Mouse (Mus musculus): ENCODE results near the gene Golph3l. TPM values are rescaled to one million over a fixed set of nuclear protein-coding genes. Genes with fewer than 3 reads are reported as not detected.
A peak's percentile ranks its signal among the peaks of the same experiment; 100 is the strongest.
"Not testable (repeated sequence)": the region's sequence is repeated elsewhere in the genome, so short reads cannot be mapped to it uniquely, and the experiment has no call there.

Golph3l gene
- polyA plus RNA-seq, 1 experiment from 2014 or later: 38.0 TPM

DNA sequence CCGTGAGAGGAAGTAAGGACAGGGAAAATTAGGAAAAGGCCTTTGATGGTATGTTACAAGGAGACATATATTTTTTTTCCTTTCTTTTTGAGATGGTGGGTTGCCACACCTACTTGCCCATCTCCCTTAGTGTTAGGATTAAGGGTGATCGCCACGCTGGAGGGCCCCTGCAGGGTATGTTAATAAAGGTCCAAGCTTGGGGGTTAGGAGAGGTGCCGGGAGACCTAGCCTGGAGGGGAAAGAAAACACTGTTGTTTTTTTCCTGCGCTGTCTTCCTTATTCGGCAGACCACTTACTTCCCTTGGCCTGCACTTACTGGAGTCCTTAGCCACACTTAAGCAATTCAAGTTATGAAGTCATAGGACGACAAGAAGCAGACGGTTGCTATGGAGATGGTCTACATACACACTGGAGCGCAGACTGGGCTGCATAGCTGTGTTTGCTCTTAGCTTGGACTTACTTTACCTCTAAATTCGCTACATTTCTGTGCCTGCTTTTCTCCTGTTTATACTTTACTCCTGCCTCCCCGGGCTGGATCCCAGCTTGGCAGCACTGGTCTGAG, 64.8 kb downstream of the Golph3l start:
- Histone ChIP-seq H3K36me3 (ENCODE audit: control insufficient read depth, insufficient read depth, low read length) (no peaks in the 10 kb centered on the region), H3K4me1 (ENCODE audit: control insufficient read depth, insufficient read depth, low read length) (peaks cover 10% of the 10 kb centered on the region; the same call in 1 of the 2 replicates), H3K4me2 (replicated peaks; ENCODE audit: low read depth, low read length) (0 out of 2 replicates have a peak overlapping the region, but pooled peaks have one; percentile 2), H3K9me3 (ENCODE audit: control insufficient read depth, low read depth, low read length) (no peaks in the 10 kb centered on the region), H3K27ac (ENCODE audit: low read length) (peak overlapping the region; percentile 30; the same call in 1 of the 2 replicates), H3K9ac (replicated peaks; ENCODE audit: low read depth, low read length) (no peak overlapping the region), H3K27me3 (ENCODE audit: control insufficient read depth, insufficient read depth, low read length) (no peaks in the 10 kb centered on the region), H3K4me3 (ENCODE audit: low read depth, low read length) (no peak overlapping the region)
- 15% methylated on average over 11 of the region's 11 CpGs for WGBS
- ATAC-seq (ENCODE audit: insufficient number of reproducible peaks, insufficient read depth, low FRiP score, low read depth): peak; percentile 24; the same call in 1 of the 2 replicates

DNA sequence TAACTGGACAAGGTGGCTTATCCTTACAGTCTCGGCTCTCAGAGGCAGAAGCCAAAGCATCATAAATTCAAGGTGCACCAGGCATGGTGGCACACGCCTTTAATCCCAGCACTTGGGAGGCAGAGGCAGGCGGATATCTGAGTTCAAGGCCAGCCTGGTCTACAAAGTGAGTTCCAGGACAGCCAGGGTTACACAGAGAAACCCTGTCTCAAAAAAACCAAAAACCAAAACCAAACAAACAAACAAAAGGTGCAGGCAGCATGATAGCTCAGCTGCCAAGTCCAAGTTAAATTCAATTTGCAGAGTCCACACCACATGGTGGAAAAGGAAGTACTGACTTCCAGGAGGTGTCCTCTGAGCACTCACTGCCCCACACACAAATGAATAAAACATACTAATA, 65.6 kb downstream of the Golph3l start:
- not testable (repeated sequence) for H3K4me1 ChIP-seq (ENCODE audit: control insufficient read depth, insufficient read depth, low read length); ATAC-seq (ENCODE audit: insufficient number of reproducible peaks, insufficient read depth, low FRiP score, low read depth); H3K4me2 ChIP-seq (replicated peaks; ENCODE audit: low read depth, low read length); H3K27me3 ChIP-seq (ENCODE audit: control insufficient read depth, insufficient read depth, low read length); H3K9ac ChIP-seq (replicated peaks; ENCODE audit: low read depth, low read length); H3K4me3 ChIP-seq (ENCODE audit: low read depth, low read length); H3K27ac ChIP-seq (ENCODE audit: low read length); H3K9me3 ChIP-seq (ENCODE audit: control insufficient read depth, low read depth, low read length); H3K36me3 ChIP-seq (ENCODE audit: control insufficient read depth, insufficient read depth, low read length)
- 95% methylated on average over 3 of the region's 3 CpGs for WGBS

DNA sequence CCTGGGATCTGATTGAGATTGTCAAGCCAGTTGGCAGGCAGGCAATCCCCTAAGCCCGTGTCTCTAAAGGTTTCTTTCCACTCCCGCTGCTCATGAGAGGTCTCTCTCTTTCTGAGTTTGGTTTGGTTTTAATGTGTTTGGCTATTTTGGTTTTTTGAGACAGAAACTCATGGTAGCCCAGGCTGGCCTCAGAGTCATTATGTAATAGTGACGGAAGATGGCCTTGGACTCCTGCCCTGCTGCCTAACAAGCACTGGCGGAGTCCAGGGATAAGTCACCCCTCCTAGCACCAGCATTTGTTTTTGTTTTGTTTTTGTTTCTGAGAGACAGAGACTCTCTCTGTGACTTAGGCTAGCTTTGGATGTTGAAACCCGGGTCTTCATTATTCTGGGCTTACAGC, 66.7 kb downstream of the Golph3l start:
- H3K9me3 ChIP-seq (ENCODE audit: control insufficient read depth, low read depth, low read length): no peaks in the 10 kb centered on the region
- 85% methylated on average over 5 of the region's 5 CpGs for WGBS
- H3K36me3 ChIP-seq (ENCODE audit: control insufficient read depth, insufficient read depth, low read length): peaks cover 4% of the 10 kb centered on the region
- peaks cover 12% of the 10 kb centered on the region for H3K4me1 ChIP-seq (ENCODE audit: control insufficient read depth, insufficient read depth, low read length)
- ATAC-seq (ENCODE audit: insufficient number of reproducible peaks, insufficient read depth, low FRiP score, low read depth): no peak
- no peak overlapping the region for H3K27ac ChIP-seq (ENCODE audit: low read length)
- H3K9ac ChIP-seq (replicated peaks; ENCODE audit: low read depth, low read length): no peak overlapping the region
- H3K27me3 ChIP-seq (ENCODE audit: control insufficient read depth, insufficient read depth, low read length): no peaks in the 10 kb centered on the region
- no peak overlapping the region for H3K4me2 ChIP-seq (replicated peaks; ENCODE audit: low read depth, low read length)
- no peak overlapping the region for H3K4me3 ChIP-seq (ENCODE audit: low read depth, low read length)

DNA sequence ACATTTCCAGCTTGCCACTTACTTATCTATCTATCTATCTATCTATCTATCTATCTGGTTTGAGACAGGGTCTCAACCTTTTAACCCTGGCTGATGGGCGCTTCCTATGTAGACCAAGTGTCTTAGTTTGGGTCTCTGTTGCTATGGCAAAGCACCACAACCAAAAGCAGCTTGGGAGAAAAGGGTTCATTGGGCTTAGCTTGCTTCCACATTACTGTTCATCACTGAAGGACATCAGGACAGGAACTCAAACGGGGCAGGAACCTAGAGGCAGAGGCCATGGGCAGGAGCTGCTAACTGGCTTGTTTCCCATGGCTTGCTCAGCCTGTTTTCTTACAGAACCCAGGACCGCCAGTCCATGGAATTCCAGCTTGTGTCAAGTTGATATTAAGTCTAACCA, 68.4 kb downstream of the Golph3l start:
- peaks cover 27% of the 10 kb centered on the region for H3K4me1 ChIP-seq (ENCODE audit: control insufficient read depth, insufficient read depth, low read length)
- no peak overlapping the region for H3K4me3 ChIP-seq (ENCODE audit: low read depth, low read length)
- H3K9ac ChIP-seq (replicated peaks; ENCODE audit: low read depth, low read length): no peak overlapping the region
- no peak overlapping the region for H3K4me2 ChIP-seq (replicated peaks; ENCODE audit: low read depth, low read length)
- H3K9me3 ChIP-seq (ENCODE audit: control insufficient read depth, low read depth, low read length): no peaks in the 10 kb centered on the region
- ATAC-seq (ENCODE audit: insufficient number of reproducible peaks, insufficient read depth, low FRiP score, low read depth): no peak
- peaks cover 19% of the 10 kb centered on the region for H3K36me3 ChIP-seq (ENCODE audit: control insufficient read depth, insufficient read depth, low read length)
- H3K27me3 ChIP-seq (ENCODE audit: control insufficient read depth, insufficient read depth, low read length): no peaks in the 10 kb centered on the region
- no peak overlapping the region for H3K27ac ChIP-seq (ENCODE audit: low read length)
- WGBS: 93% methylated on average over 3 of the region's 3 CpGs

DNA sequence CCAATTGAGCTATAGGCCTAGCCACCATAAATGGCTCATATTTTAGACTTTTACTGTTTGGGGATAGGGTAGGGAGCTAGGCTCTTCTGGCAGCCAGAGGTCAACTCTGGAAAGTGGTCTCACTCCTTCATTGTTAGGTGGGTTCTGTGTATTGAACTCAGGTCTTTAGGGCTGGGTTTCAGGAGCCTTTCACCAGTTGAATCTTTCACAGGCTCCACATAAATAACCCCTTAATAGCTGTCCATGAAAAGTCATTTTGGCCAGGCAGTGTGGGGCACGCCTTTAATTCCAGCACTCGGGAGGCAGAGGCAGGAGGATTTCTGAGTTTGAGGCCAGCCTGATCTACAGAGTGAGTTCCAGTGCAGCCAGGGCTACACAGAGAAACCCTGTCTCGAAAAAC, 69.0 kb downstream of the Golph3l start:
- ATAC-seq (ENCODE audit: insufficient number of reproducible peaks, insufficient read depth, low FRiP score, low read depth): no peak
- Histone ChIP-seq H3K9ac (replicated peaks; ENCODE audit: low read depth, low read length) (no peak overlapping the region), H3K4me1 (ENCODE audit: control insufficient read depth, insufficient read depth, low read length) (peaks cover 32% of the 10 kb centered on the region), H3K9me3 (ENCODE audit: control insufficient read depth, low read depth, low read length) (no peaks in the 10 kb centered on the region), H3K27me3 (ENCODE audit: control insufficient read depth, insufficient read depth, low read length) (no peaks in the 10 kb centered on the region), H3K36me3 (ENCODE audit: control insufficient read depth, insufficient read depth, low read length) (peaks cover 25% of the 10 kb centered on the region), H3K4me3 (ENCODE audit: low read depth, low read length) (peak overlapping the region; percentile 100; the same call in 1 of the 2 replicates), H3K27ac (ENCODE audit: low read length) (no peak overlapping the region; the same call in 1 of the 2 replicates), H3K4me2 (replicated peaks; ENCODE audit: low read depth, low read length) (peak overlapping the region; percentile 49)
- 90% methylated on average over 3 of the region's 3 CpGs for WGBS

DNA sequence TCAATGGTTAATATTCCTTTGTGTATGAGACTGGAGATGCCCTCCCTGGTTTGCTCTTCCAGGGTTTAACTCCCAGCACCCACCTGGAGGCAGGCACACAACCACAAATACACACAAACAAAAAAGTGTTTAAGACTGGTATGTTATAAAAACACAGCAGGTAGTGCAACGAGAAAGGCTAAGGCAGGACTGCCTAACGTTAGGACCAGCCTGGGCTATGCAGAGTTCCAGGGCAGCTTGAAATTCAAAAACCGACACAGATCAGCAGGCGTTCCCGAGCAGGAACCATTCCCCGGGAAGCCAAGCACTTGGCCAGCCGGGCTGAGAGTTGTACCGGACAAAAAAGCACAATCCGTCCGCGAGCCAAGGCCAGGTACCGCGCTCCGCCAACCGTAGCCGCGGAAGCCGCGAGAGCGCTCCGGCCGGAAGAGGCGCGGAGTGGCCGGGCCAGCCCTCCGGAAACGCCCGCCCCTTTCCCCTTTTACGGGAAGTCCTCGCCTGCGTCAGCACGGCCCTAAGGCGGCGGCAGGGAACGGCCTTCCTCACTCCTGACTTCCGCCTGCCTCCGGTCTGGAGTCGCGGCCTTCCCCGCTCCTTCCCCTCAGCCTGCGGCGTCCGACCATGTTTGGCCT, 69.6 kb downstream of the Golph3l start, which contains the start of gene Mcl1:
Gene Mcl1, plus strand, starts transcription at position 553 of the 632 bp plus-strand sequence.
- Histone ChIP-seq H3K9ac (replicated peaks; ENCODE audit: low read depth, low read length) (peak within 1 kb of the TSS; percentile 100), H3K27me3 (ENCODE audit: control insufficient read depth, insufficient read depth, low read length) (no peaks in the 10 kb centered on the region), H3K36me3 (ENCODE audit: control insufficient read depth, insufficient read depth, low read length) (peaks cover 30% of the 10 kb centered on the region), H3K4me1 (ENCODE audit: control insufficient read depth, insufficient read depth, low read length) (peaks cover 32% of the 10 kb centered on the region), H3K4me3 (ENCODE audit: low read depth, low read length) (peak within 1 kb of the TSS; percentile 100), H3K9me3 (ENCODE audit: control insufficient read depth, low read depth, low read length) (no peaks in the 10 kb centered on the region), H3K4me2 (replicated peaks; ENCODE audit: low read depth, low read length) (peak within 1 kb of the TSS; percentile 90), H3K27ac (ENCODE audit: low read length) (peak within 1 kb of the TSS; percentile 99)
- WGBS: under 1% methylated on average over 43 of the region's 43 CpGs
- peak; percentile 99 for ATAC-seq (ENCODE audit: insufficient number of reproducible peaks, insufficient read depth, low FRiP score, low read depth)

DNA sequence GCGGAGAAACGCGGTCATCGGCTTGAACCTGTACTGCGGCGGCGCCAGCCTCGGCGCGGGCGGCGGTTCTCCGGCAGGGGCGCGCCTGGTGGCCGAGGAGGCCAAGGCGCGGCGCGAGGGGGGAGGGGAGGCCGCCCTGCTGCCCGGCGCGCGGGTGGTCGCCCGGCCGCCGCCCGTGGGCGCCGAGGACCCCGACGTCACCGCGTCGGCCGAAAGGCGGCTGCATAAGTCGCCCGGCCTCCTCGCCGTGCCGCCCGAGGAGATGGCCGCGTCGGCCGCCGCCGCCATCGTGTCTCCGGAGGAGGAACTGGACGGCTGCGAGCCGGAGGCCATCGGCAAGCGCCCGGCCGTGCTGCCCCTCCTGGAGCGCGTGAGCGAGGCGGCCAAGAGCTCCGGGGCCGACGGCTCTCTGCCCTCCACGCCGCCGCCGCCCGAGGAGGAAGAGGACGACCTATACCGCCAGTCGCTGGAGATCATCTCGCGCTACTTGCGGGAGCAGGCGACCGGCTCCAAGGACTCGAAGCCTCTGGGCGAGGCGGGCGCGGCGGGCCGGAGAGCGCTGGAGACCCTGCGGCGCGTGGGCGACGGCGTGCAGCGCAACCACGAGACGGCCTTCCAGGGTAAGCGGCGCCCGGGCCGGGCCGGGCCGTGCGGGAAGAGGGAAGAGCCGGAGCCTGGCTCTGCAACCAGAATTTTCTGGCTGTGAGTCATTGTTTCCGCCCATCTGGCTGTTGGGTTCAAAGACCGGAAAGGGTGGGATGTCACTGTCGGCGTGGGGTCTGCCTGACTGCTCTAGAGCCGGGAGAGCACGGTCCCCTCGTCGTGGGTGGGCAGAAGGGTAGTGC, 70.4 kb downstream of the Golph3l start:
- Histone ChIP-seq H3K4me1 (ENCODE audit: control insufficient read depth, insufficient read depth, low read length) (peaks cover 25% of the 10 kb centered on the region), H3K27me3 (ENCODE audit: control insufficient read depth, insufficient read depth, low read length) (no peaks in the 10 kb centered on the region), H3K27ac (ENCODE audit: low read length) (peak overlapping the region; percentile 99), H3K36me3 (ENCODE audit: control insufficient read depth, insufficient read depth, low read length) (peaks cover 37% of the 10 kb centered on the region), H3K9me3 (ENCODE audit: control insufficient read depth, low read depth, low read length) (no peaks in the 10 kb centered on the region), H3K4me3 (ENCODE audit: low read depth, low read length) (peak overlapping the region; percentile 100), H3K9ac (replicated peaks; ENCODE audit: low read depth, low read length) (peak overlapping the region; percentile 100), H3K4me2 (replicated peaks; ENCODE audit: low read depth, low read length) (peak overlapping the region; percentile 90)
- ATAC-seq (ENCODE audit: insufficient number of reproducible peaks, insufficient read depth, low FRiP score, low read depth): peak; percentile 21
- WGBS: under 1% methylated on average over 92 of the region's 113 CpGs

DNA sequence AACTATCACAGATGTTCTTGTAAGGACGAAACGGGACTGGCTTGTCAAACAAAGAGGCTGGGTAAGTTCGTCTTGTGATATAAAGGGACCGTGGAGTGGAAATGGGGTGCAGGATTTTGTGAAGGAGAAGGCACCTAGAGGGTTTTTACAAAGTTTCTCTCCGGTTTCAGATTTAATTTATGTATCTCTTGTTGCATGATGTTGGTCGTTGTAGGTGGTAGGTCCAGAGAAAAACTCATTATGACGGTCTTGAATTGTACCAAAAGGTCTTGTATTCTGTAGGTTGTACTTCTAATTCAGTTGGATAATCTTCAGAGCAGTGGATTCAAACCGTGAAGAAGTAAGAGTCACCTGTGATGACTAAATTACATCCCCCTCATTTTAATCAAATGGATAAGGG, 71.2 kb downstream of the Golph3l start:
- Histone ChIP-seq H3K4me2 (replicated peaks; ENCODE audit: low read depth, low read length) (peak overlapping the region; percentile 90), H3K4me1 (ENCODE audit: control insufficient read depth, insufficient read depth, low read length) (peaks cover 33% of the 10 kb centered on the region), H3K27ac (ENCODE audit: low read length) (peak overlapping the region; percentile 99), H3K36me3 (ENCODE audit: control insufficient read depth, insufficient read depth, low read length) (peaks cover 39% of the 10 kb centered on the region), H3K9me3 (ENCODE audit: control insufficient read depth, low read depth, low read length) (no peaks in the 10 kb centered on the region), H3K9ac (replicated peaks; ENCODE audit: low read depth, low read length) (peak overlapping the region; percentile 100), H3K27me3 (ENCODE audit: control insufficient read depth, insufficient read depth, low read length) (no peaks in the 10 kb centered on the region), H3K4me3 (ENCODE audit: low read depth, low read length) (peak overlapping the region; percentile 100)
- under 1% methylated on average over 8 of the region's 8 CpGs for WGBS
- ATAC-seq (ENCODE audit: insufficient number of reproducible peaks, insufficient read depth, low FRiP score, low read depth): no peak
